Mouse (Mus musculus): Measurements from ENCODE around the gene Slain1.

DNA sequence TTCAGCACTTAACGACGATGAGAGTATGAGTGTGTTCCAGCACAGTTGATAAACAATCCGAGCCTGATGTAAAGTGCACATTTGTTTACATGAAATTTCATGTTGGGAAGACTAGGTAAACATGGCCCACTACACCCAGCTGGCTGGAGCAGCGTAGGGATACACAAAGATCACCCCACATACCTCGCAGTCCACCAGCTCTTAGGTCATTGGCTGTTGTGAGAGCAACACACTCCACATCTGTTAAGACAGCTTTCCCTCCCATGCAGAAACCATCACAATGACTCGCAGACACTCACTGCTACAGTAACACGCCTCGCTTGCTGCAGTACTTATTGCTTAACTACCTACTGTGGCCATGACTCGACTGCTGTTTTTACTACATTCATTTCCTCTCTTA is 104.4 kb downstream of the Slain1 start:
- no peak for TF ChIP-seq CTCF (IDR thresholded peaks at IDR 0.05; ENCODE audit: control insufficient read depth, insufficient read depth, insufficient replicate concordance, low read depth, low read length)
- no peak for TF ChIP-seq POLR2A (IDR thresholded peaks at IDR 0.05; ENCODE audit: control insufficient read depth, low read depth, low read length)

All from testis, adult 2 months (tissue).